Mouse (Mus musculus): ENCODE data around the gene Cpt1c. TPM values are rescaled to one million over a fixed set of nuclear protein-coding genes. Genes with fewer than 3 reads are reported as not detected.
A peak's percentile ranks its signal among the peaks of the same experiment; 100 is the strongest.

Gene Cpt1c
- polyA plus RNA-seq, 1 experiment from 2014 or later, result 56.0 TPM

DNA sequence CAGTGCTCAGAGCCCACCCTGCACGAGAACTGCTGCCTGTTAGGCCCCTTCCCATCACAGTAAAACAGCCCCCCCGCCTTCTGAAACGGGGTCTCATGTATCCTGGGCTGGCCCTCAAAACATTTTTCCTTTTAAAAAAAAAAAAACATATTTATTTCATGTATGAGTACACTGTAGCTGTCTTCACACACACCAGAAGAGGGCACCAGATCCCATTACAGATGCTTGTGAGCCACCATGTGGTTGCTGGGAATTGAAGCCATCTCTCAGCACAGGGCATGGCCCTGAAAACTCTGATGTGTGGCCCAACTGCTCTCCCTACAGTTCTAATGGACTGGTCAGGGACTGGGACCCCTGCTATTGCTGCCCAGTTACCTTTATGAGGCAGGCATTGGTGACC, 3.6 kb upstream of the Cpt1c start:
- Histone ChIP-seq H3K27me3 (no peaks in the 10 kb centered on the region), H3K4me1 (replicated peaks) (peaks cover 21% of the 10 kb centered on the region), H3K9me3 (no peaks in the 10 kb centered on the region), H3K36me3 (peaks cover 77% of the 10 kb centered on the region), H3K9ac (replicated peaks) (no peak overlapping the region), H3K27ac (no peak overlapping the region), H3K4me3 (replicated peaks) (no peak overlapping the region), H3K4me2 (replicated peaks) (no peak overlapping the region)
- ATAC-seq, result no peak
- WGBS, result 99% methylated on average over 3 of the region's 3 CpGs

DNA sequence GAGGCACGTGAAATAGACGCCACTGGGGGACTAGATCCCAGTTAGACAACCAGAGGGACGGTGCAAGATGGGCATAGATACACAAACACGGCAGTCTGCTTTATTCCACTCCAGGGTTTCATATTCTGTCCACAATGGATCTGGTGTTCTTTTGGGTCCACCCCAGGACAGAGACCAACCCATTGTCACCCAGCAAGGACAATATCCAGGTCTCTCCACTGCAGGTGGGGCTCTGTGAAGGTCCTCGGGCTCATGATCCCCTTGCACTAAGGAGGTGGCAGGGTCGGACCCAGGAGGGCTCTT, 417 bp upstream of the Cpt1c start:
- Histone ChIP-seq H3K9me3 (no peaks in the 10 kb centered on the region), H3K36me3 (peaks cover 49% of the 10 kb centered on the region), H3K27ac (peak overlapping the region; percentile 97), H3K9ac (replicated peaks) (peak overlapping the region; percentile 42; the same call in 1 of the 2 replicates), H3K4me2 (replicated peaks) (peak overlapping the region; percentile 93), H3K4me3 (replicated peaks) (peak overlapping the region; percentile 58), H3K27me3 (no peaks in the 10 kb centered on the region), H3K4me1 (replicated peaks) (peaks cover 44% of the 10 kb centered on the region)
- 21% methylated on average over 6 of the region's 6 CpGs for WGBS
- no peak for ATAC-seq

DNA sequence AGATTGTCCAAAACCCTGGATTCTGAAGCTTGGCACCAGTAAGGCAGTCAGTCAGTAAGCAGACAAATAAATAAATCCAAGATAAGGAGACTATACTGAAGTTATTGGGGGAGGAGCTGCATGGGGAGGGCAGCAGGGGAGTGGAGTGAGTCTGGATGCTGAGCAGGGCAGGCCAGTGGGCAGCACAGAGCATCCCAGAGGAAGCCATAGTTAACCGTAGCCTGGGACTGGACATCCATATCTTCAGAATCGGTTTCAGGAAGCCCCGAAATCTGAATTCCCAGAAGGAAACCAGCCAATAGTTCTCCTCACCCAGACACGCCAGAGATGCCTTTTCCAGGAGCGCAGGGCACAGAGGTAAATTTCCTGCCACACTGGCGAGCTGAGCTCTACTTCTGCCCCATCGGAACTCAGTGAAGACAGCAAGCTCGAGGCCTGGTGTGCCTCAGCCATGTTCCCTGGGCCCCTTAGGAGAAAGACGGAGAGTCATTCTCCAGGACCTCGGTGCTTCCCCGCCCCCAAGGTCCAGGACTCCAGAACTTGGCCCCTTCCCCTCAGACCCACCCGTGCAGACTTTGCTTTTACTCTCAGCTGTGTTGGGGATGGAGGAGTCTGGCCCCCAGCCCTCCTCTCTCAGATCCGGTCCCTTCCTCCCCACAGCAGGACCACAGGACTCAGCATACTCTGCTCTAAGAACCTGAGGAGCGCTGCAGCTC, 1.1 kb downstream of the Cpt1c start:
- H3K36me3 ChIP-seq, result peaks cover 35% of the 10 kb centered on the region
- H3K9me3 ChIP-seq, result no peaks in the 10 kb centered on the region
- H3K4me3 ChIP-seq (replicated peaks), result peak overlapping the region; percentile 58
- no peak for ATAC-seq
- peak overlapping the region; percentile 93 for H3K4me2 ChIP-seq (replicated peaks)
- peak overlapping the region; percentile 97 for H3K27ac ChIP-seq
- H3K4me1 ChIP-seq (replicated peaks), result peaks cover 50% of the 10 kb centered on the region
- H3K9ac ChIP-seq (replicated peaks), result peak overlapping the region; percentile 77
- no peaks in the 10 kb centered on the region for H3K27me3 ChIP-seq
- 26% methylated on average over 14 of the region's 14 CpGs for WGBS

DNA sequence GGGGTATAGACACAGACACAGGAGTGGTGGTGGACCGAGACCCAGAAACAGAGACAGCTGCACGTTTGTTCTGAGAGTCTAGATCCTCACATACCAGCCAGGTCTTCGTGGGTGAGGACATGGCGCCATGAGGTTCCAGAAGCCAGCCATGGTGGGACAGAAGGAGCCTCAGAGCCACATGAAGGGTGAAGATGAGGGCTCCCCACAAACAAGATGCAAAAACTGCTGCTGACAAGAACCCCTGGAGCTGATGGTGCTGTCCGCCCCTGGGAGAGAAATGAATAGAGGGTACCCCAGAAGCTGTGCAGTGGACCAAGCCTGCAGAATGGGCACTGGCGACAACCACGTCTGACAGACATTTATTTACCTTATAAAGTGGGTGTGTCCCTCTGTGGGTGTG, 3.5 kb downstream of the Cpt1c start:
- peak overlapping the region; percentile 77 for H3K4me2 ChIP-seq (replicated peaks)
- peak overlapping the region; percentile 71 for H3K9ac ChIP-seq (replicated peaks)
- peak overlapping the region; percentile 86 for H3K27ac ChIP-seq
- peaks cover 29% of the 10 kb centered on the region for H3K36me3 ChIP-seq
- no peaks in the 10 kb centered on the region for H3K27me3 ChIP-seq
- peaks cover 50% of the 10 kb centered on the region for H3K4me1 ChIP-seq (replicated peaks)
- H3K4me3 ChIP-seq (replicated peaks), result peak overlapping the region; percentile 55
- no peak for ATAC-seq
- 78% methylated on average over 7 of the region's 7 CpGs for WGBS
- H3K9me3 ChIP-seq, result no peaks in the 10 kb centered on the region

DNA sequence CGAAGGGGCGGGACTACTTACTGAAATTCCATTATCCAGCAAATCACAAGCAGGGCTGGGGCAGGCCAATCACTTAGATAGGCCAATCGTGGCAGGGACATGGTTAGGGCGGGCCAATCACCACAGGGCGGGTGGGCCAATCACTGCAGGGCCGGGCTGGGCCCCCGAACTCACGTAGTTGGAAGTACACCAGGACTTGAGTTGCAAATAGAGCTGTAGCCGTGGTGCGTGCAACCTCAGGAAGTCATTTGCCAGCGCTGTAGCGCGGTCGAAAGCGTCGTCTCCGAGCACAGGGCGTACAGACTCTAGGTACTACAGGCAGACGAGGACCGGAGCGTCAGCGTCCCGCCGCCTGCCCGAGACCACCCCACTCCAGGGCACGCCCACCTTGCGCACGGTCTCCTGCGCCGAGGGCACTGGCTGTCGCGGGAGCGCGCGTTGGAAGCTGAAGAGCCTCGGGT, 4.4 kb downstream of the Cpt1c start:
- WGBS, result under 1% methylated on average over 36 of the region's 36 CpGs
- Histone ChIP-seq H3K36me3 (peaks cover 29% of the 10 kb centered on the region), H3K27ac (peak overlapping the region; percentile 86), H3K4me1 (replicated peaks) (peaks cover 45% of the 10 kb centered on the region), H3K9ac (replicated peaks) (peak overlapping the region; percentile 71), H3K9me3 (no peaks in the 10 kb centered on the region), H3K27me3 (no peaks in the 10 kb centered on the region), H3K4me3 (replicated peaks) (peak overlapping the region; percentile 55), H3K4me2 (replicated peaks) (peak overlapping the region; percentile 77)
- peak; percentile 96 for ATAC-seq

DNA sequence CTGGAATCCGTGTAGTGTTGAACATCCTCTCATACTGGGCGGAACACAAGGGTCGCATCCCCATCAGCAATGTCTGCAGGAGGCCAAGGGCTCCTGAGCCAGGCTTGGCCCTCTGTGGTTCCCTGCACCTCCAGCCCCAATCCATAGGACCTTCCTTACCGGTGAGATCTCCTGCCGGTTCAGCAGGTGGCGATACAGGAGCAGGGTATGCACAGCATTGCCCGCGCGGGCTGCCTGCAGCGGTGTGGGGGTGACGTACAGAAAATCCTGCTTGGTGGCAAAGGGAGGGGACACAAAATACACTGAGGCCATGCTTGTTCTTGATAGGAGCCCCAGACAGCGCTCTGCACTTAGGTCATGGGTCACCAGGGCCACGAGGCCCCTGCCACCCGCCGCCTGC, 8.0 kb downstream of the Cpt1c start:
- ATAC-seq, result no peak
- 80% methylated on average over 15 of the region's 15 CpGs for WGBS
- Histone ChIP-seq H3K27me3 (no peaks in the 10 kb centered on the region), H3K4me1 (replicated peaks) (peaks cover 15% of the 10 kb centered on the region), H3K36me3 (peaks cover 62% of the 10 kb centered on the region), H3K9me3 (no peaks in the 10 kb centered on the region), H3K9ac (replicated peaks) (no peak overlapping the region), H3K4me3 (replicated peaks) (no peak overlapping the region), H3K4me2 (replicated peaks) (no peak overlapping the region), H3K27ac (no peak overlapping the region)

DNA sequence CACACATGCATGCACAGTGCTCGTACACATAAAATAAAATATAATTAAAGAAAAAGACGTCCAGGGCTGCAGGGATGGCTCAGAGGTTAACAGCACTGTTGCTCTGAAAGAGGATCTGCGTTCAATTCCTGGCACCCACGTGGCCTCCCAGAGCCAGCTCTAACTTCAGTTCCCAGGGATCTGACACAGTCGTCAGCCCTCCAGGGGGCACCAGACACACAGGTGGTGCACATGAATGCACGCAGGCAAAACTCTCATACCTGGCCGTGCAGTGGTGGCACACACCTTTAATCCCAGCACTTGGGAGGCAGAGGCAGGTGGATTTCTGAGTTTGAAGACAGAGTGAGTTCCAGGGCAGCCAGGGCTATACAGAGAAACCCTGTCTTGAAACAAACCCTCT, 8.7 kb downstream of the Cpt1c start:
- no peaks in the 10 kb centered on the region for H3K27me3 ChIP-seq
- H3K4me2 ChIP-seq (replicated peaks), result no peak overlapping the region
- H3K9me3 ChIP-seq, result no peaks in the 10 kb centered on the region
- H3K4me3 ChIP-seq (replicated peaks), result no peak overlapping the region
- peaks cover 9% of the 10 kb centered on the region for H3K4me1 ChIP-seq (replicated peaks)
- no peak overlapping the region for H3K27ac ChIP-seq
- no peak overlapping the region for H3K9ac ChIP-seq (replicated peaks)
- 85% methylated on average over 7 of the region's 7 CpGs for WGBS
- ATAC-seq, result no peak
- peaks cover 69% of the 10 kb centered on the region for H3K36me3 ChIP-seq

DNA sequence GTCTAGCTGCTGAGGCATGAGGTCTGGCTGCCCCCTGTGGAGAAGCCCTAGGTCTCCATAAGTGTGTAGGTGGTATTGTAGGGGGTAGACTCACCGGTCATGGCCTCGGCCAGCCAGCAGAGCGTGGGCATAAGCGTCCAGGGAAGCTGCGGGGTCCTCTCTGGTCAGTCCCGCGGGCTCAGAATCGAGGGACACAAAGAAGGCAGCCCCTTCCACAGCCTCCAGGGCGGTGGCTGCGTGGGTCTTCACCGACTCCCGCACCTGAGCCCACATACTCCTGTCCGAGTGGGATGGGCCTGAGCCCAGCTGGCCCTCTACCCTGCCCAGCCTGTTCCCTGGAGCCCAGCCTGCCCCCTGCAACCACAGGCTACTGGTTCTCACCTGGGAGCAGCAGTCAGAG, 9.7 kb downstream of the Cpt1c start:
- peaks cover 77% of the 10 kb centered on the region for H3K36me3 ChIP-seq
- WGBS, result 94% methylated on average over 13 of the region's 13 CpGs
- no peak overlapping the region for H3K4me3 ChIP-seq (replicated peaks)
- no peak overlapping the region for H3K9ac ChIP-seq (replicated peaks)
- no peak overlapping the region for H3K4me2 ChIP-seq (replicated peaks)
- H3K27ac ChIP-seq, result no peak overlapping the region
- no peaks in the 10 kb centered on the region for H3K27me3 ChIP-seq
- no peak; the same call in 1 of the 2 replicates for ATAC-seq
- no peaks in the 10 kb centered on the region for H3K9me3 ChIP-seq
- H3K4me1 ChIP-seq (replicated peaks), result 0 out of 2 replicates have a peak, but pooled peaks cover 5% of the 10 kb centered on the region

DNA sequence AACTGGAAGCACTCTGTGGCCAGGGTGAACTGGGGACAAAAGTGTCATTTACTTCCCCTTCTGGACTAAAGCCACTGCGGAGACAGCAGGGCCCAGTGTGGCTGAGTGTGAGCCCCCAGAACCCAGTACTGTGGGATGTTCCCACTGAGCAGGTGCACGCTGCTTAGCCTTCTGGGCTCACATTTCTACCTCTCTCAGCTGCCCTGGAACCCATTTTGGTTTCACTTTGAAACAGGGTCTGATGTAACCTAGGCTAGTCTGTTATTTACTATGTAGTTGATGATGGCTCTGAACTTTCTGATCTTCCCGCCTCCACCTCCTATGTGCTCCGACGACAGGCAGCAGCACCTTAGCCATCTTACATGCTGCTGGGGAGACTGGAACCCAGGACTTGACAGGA, 11.8 kb downstream of the Cpt1c start:
- no peaks in the 10 kb centered on the region for H3K4me1 ChIP-seq (replicated peaks)
- H3K4me2 ChIP-seq (replicated peaks), result no peak overlapping the region
- no peak overlapping the region for H3K4me3 ChIP-seq (replicated peaks)
- H3K9me3 ChIP-seq, result no peaks in the 10 kb centered on the region
- H3K9ac ChIP-seq (replicated peaks), result no peak overlapping the region
- H3K27ac ChIP-seq, result no peak overlapping the region
- 95% methylated on average over 5 of the region's 5 CpGs for WGBS
- H3K36me3 ChIP-seq, result peaks cover 88% of the 10 kb centered on the region
- no peaks in the 10 kb centered on the region for H3K27me3 ChIP-seq
- ATAC-seq, result no peak

DNA sequence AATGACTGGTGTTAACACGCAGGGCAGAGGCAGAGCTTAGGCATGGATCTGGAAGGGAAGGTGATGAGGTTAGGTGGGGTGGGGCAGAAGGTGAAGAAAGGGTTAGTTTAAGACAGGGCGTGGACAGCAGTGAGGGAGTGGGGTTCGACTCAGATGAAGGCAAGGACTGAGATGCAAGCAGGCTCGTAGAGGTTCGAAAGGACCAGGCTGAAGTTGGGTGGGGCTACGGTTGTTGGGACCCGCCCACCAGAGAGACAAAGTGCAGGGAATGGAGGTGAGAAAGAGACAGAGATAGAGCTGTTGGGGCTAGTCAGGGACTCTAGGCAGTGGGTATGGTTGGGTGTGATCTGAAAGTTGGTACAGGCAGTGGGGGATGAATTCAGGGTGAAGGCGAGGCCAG, 12.3 kb downstream of the Cpt1c start:
- Histone ChIP-seq H3K9me3 (no peaks in the 10 kb centered on the region), H3K4me3 (replicated peaks) (no peak overlapping the region), H3K36me3 (peaks cover 85% of the 10 kb centered on the region), H3K4me1 (replicated peaks) (no peaks in the 10 kb centered on the region), H3K4me2 (replicated peaks) (no peak overlapping the region), H3K27ac (no peak overlapping the region), H3K9ac (replicated peaks) (no peak overlapping the region), H3K27me3 (no peaks in the 10 kb centered on the region)
- ATAC-seq, result no peak
- 88% methylated on average over 8 of the region's 8 CpGs for WGBS

DNA sequence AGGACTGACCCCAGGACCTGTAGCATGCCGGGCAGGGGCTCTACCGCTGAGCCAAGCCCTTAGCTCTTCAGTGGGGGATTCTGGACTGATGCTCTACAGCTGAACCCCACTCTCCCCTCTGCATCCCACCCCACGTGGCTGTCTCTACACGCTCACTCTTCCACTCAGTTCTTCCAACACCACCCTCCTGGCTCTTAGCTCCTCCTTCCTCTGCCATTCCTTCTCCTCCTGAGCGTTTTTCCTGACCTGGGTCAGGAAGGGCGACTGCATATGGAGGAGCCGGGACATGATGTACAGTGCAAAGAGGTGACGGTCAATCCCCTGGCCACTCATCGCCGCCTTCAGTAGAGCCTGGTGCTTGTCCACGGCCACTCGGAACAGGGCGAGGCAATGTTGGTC, 14.1 kb downstream of the Cpt1c start:
- Histone ChIP-seq H3K36me3 (peaks cover 68% of the 10 kb centered on the region), H3K4me3 (replicated peaks) (no peak overlapping the region), H3K27ac (no peak overlapping the region), H3K9ac (replicated peaks) (no peak overlapping the region), H3K4me1 (replicated peaks) (no peaks in the 10 kb centered on the region), H3K9me3 (no peaks in the 10 kb centered on the region), H3K4me2 (replicated peaks) (no peak overlapping the region), H3K27me3 (no peaks in the 10 kb centered on the region)
- WGBS, result 91% methylated on average over 13 of the region's 13 CpGs
- no peak for ATAC-seq

DNA sequence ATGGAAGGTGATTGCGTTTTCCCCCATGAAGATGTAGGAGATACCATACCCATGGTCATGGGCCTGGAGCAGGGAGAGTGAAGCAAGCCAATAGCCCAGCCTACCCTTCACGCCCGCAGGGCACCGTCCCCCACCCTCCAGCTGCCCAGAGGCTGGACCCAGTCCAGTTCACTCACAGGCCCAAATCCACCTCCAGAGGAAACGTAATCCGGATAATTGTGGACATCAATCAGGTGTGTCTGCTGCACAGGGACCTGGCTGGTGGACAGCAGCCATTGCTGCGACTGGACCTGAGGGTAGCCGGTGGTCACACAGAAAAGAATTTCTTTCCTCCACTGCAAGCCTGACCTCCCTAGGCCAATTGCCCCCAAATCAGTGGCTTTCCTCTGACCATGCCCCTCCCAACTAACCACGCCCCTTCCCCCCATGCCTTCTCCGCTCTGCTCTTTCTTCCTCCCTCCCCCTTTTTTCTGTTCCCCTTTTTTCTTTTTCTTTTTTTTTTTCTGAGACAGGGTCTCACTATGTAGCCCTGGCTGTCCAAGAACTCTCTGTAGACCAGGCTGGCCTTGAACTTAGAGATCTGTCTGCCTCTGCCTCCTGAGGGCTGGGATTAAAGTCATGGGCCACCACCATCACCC, 14.7 kb downstream of the Cpt1c start:
- Histone ChIP-seq H3K4me2 (replicated peaks) (no peak overlapping the region), H3K9me3 (no peaks in the 10 kb centered on the region), H3K9ac (replicated peaks) (no peak overlapping the region), H3K4me1 (replicated peaks) (no peaks in the 10 kb centered on the region), H3K27me3 (no peaks in the 10 kb centered on the region), H3K27ac (no peak overlapping the region), H3K4me3 (replicated peaks) (no peak overlapping the region), H3K36me3 (peaks cover 63% of the 10 kb centered on the region)
- ATAC-seq, result no peak
- WGBS, result 90% methylated on average over 10 of the region's 10 CpGs

All from midbrain, embryonic 13.5 days (tissue).